Mouse (Mus musculus) CH12.LX (cell line): ENCODE results near the gene Ctnna3. TPM values are rescaled to one million over a fixed set of nuclear protein-coding genes. Genes with fewer than 3 reads are reported as not detected.

Experiments used
- DNase-seq: peaks from one replicate; pipeline ENCODE4 v3.0.0-alpha.2; 2013; ENCODE audit errors: extremely low read depth
- H3K27ac ChIP-seq: 2 replicates; pipeline ENCODE4 v1.5.1; 2012; ENCODE audit warnings: low read depth, mild to moderate bottlenecking, control low read depth, moderate library complexity; ENCODE audit not compliant: insufficient read depth
- H3K27me3 ChIP-seq: replicated peaks from 2 replicates; pipeline ENCODE3; 2012; ENCODE audit warnings: inconsistent platforms
- H3K36me3 ChIP-seq, 2 experiments: replicated peaks in 1 of 2; 2 replicates each; pipeline versions ENCODE3 to v1.6.1; 2012; ENCODE audit warnings: inconsistent platforms in 1 of 2, low read length in 1 of 2, mild to moderate bottlenecking in 1 of 2, mixed read lengths in 1 of 2, moderate library complexity in 1 of 2; ENCODE audit not compliant: control insufficient read depth in 1 of 2, insufficient read depth in 1 of 2
- H3K4me1 ChIP-seq, 2 experiments: 2 replicates each; pipeline ENCODE4 v1.6.1; 2012; ENCODE audit warnings: inconsistent platforms in 1 of 2, moderate library complexity in 1 of 2; ENCODE audit not compliant: insufficient read depth in 2 of 2, control insufficient read depth in 1 of 2
- H3K4me2 ChIP-seq: 2 replicates; pipeline ENCODE4 v1.6.1; 2012; ENCODE audit warnings: low read depth, mild to moderate bottlenecking, control low read depth; ENCODE audit not compliant: poor library complexity, insufficient read depth, severe bottlenecking
- H3K4me3 ChIP-seq, 3 experiments: fragments of 150-350 bp in 1 of 3; sonication (generic) in 1 of 3; replicated peaks in 1 of 3; 2 replicates each; pipeline versions ENCODE3 to v1.5.1; 2011 to 2012; ENCODE audit warnings: low read depth in 2 of 3, low read length in 2 of 3, mild to moderate bottlenecking in 2 of 3, moderate library complexity in 2 of 3, control low read depth in 1 of 3, improper control_type of control experiment in 1 of 3, inconsistent platforms in 1 of 3, mixed read lengths in 1 of 3; ENCODE audit not compliant: poor library complexity in 1 of 3
- H3K79me2 ChIP-seq: replicated peaks from 2 replicates; pipeline ENCODE4 v1.6.1; 2012; ENCODE audit warnings: mild to moderate bottlenecking, moderate library complexity; ENCODE audit not compliant: control insufficient read depth, poor library complexity, insufficient read depth, severe bottlenecking; ENCODE audit errors: extremely low read depth
- H3K9ac ChIP-seq: 2 replicates; pipeline ENCODE4 v1.6.1; 2012; ENCODE audit warnings: low read depth, mild to moderate bottlenecking, control low read depth, moderate library complexity; ENCODE audit not compliant: insufficient read depth
- H3K9me3 ChIP-seq: replicated peaks from 2 replicates; pipeline ENCODE3; 2012; ENCODE audit warnings: low read length, inconsistent platforms, mixed read lengths
- ELF1 ChIP-seq: IDR thresholded peaks from 2 replicates; pipeline ENCODE4 v1.6.1; 2014; ENCODE audit warnings: low read depth, mild to moderate bottlenecking, inconsistent platforms, low read length, improper control_type of control experiment
- EP300 ChIP-seq: IDR thresholded peaks from 2 replicates; pipeline ENCODE4 v1.6.1; 2011; ENCODE audit warnings: low read length, improper control_type of control experiment
- ETS1 ChIP-seq: conservative IDR thresholded peaks from 2 replicates; pipeline ENCODE4 v1.6.1; 2012; ENCODE audit warnings: low read depth, mild to moderate bottlenecking, inconsistent platforms, low read length, improper control_type of control experiment, moderate library complexity
- IRF4 ChIP-seq: IDR thresholded peaks from 2 replicates; pipeline ENCODE4 v1.6.1; 2014; ENCODE audit warnings: low read depth, mild to moderate bottlenecking, inconsistent platforms, low read length, improper control_type of control experiment
- JUN ChIP-seq: IDR thresholded peaks from 2 replicates; pipeline ENCODE4 v1.6.1; 2011; ENCODE audit warnings: low read depth, mild to moderate bottlenecking, low read length, improper control_type of control experiment, moderate library complexity; ENCODE audit not compliant: insufficient read depth
- JUND ChIP-seq: conservative IDR thresholded peaks from 2 replicates; pipeline ENCODE4 v1.6.1; 2011; ENCODE audit warnings: low read depth, low read length, improper control_type of control experiment
- MAFK ChIP-seq: IDR thresholded peaks from 2 replicates; pipeline ENCODE4 v1.6.1; 2011; ENCODE audit warnings: low read length, improper control_type of control experiment; ENCODE audit not compliant: insufficient replicate concordance
- MAX ChIP-seq: IDR thresholded peaks from 2 replicates; pipeline ENCODE4 v1.6.1; 2011; ENCODE audit warnings: low read length, improper control_type of control experiment
- MXI1 ChIP-seq: IDR thresholded peaks from 2 replicates; pipeline ENCODE4 v1.6.1; 2011; ENCODE audit warnings: mild to moderate bottlenecking, low read depth, low read length, improper control_type of control experiment
- MYC ChIP-seq: IDR thresholded peaks from 2 replicates; pipeline ENCODE4 v1.6.1; 2011; ENCODE audit warnings: low read depth, mild to moderate bottlenecking, improper control_type of control experiment, low read length
- POLR2A ChIP-seq: IDR thresholded peaks from 2 replicates; pipeline ENCODE4 v1.6.1; 2011; ENCODE audit warnings: low read depth, mild to moderate bottlenecking, improper control_type of control experiment, low read length
- RAD21 ChIP-seq: IDR thresholded peaks from 2 replicates; pipeline ENCODE4 v1.6.1; 2011; ENCODE audit warnings: low read depth, mild to moderate bottlenecking, low read length, improper control_type of control experiment, moderate library complexity
- SIN3A ChIP-seq: IDR thresholded peaks from 2 replicates; pipeline ENCODE4 v1.6.1; 2012; ENCODE audit warnings: low read length, improper control_type of control experiment, inconsistent platforms
- TCF12 ChIP-seq: IDR thresholded peaks from 2 replicates; pipeline ENCODE4 v1.6.1; 2014; ENCODE audit warnings: low read depth, mild to moderate bottlenecking, inconsistent platforms, low read length, improper control_type of control experiment
- UBTF ChIP-seq: IDR thresholded peaks from 2 replicates; pipeline ENCODE4 v1.6.1; 2012; ENCODE audit warnings: low read depth, mild to moderate bottlenecking, inconsistent platforms, low read length, improper control_type of control experiment, moderate library complexity
- USF2 ChIP-seq: conservative IDR thresholded peaks from 2 replicates; pipeline ENCODE4 v1.6.1; 2011; ENCODE audit warnings: low read depth, low read length, improper control_type of control experiment
- ZKSCAN1 ChIP-seq: IDR thresholded peaks from 2 replicates; pipeline ENCODE4 v1.6.1; 2012; ENCODE audit warnings: low read depth, inconsistent platforms, low read length, improper control_type of control experiment, borderline replicate concordance
- dilution Hi-C: fragments of 300-500 bp; cut with MboI; formaldehyde crosslinking; loops from 2 replicates; pipeline ENCODE4 v1.14.3; 2020; ENCODE audit warnings: low sequenced_read_pairs; ENCODE audit not compliant: extremely low pct_unique_long_range_greater_than_20kb, extremely low pct_ligation_motif_present
- in situ Hi-C: fragments of 300-500 bp; cut with MboI; formaldehyde crosslinking; loops from 3 replicates; pipeline ENCODE4 v1.14.3; 2019; ENCODE audit warnings: low sequenced_read_pairs, low pct_ligation_motif_present, low pct_unique_long_range_greater_than_20kb, mixed read lengths
- polyA plus RNA-seq: library from polyadenylated mRNA; unstranded; fragments of >175 nt; gene quantifications from 2 replicates; pipeline ENCODE4 v1.2.1, GENCODE M21; 2012; ENCODE audit warnings: low read depth; ENCODE audit not compliant: insufficient read length
- total RNA-seq, 2 experiments: library from RNA; depleted of rRNA; stranded (reverse); fragments of 300-350 nt in 1 of 2; fragments of >200 nt in 1 of 2; gene quantifications; 2 replicates each; pipeline ENCODE4 v1.2.3; 2012 to 2014

Gene Ctnna3
- total and polyA plus RNA-seq, 3 experiments: 0.09 TPM; not detected in 2

GRCm38 (mm10) chr10:63806254-63806653, 376.4 kb downstream of the Ctnna3 start:
- DNase-seq: no peak
- no peaks in the 10 kb centered on the region for H3K79me2 ChIP-seq
- dilution Hi-C loops (no loop called here), in situ Hi-C loops (no loop called here)
- no peak for TF ChIP-seq MYC
- no peak for TF ChIP-seq MAX
- no peak for TF ChIP-seq MAFK
- no peak for TF ChIP-seq ZKSCAN1
- TF ChIP-seq, all 38 proteins: peak for 0
- H3K4me1 ChIP-seq: no peaks in the 10 kb centered on the region
- no peak overlapping the region for H3K27ac ChIP-seq
- H3K4me3 ChIP-seq: no peak overlapping the region
- H3K9ac ChIP-seq: no peak overlapping the region
- no peaks in the 10 kb centered on the region for H3K36me3 ChIP-seq
- H3K4me2 ChIP-seq: no peak overlapping the region
- H3K9me3 ChIP-seq: peaks cover 54% of the 10 kb centered on the region
- H3K27me3 ChIP-seq: no peaks in the 10 kb centered on the region

DNA sequence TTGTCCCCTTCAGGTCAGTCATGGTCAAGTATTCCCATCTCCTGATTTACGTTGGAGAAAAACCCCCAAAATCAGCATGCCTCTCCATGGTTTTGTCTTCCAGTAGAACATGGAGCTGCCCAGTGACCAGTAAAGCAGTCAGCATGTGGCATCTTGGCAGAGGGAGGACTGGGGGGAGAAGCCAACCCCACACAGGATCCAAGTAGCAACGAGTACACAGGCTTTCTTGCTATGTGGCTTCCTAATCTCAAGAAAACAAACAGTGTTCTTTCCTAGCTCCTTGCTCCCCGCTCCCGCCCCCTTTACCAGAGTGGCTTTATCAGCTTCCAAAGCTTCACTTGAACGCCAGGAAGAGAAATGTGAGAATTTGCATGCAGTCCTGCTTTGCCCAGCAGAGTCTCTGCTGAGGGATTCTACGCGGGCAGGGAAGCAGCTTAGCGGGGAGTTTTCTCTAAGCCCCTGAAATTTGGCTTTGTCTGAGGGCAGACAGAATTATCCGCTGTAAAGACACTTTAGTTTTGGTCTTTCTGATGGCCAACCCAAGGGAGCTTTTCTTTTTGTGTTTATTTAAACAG, 380.2 kb downstream of the Ctnna3 start:
- Histone ChIP-seq H3K4me2 (no peak overlapping the region), H3K27me3 (no peaks in the 10 kb centered on the region), H3K79me2 (no peaks in the 10 kb centered on the region), H3K4me3 (no peak overlapping the region), H3K36me3 (no peaks in the 10 kb centered on the region), H3K9me3 (peaks cover 45% of the 10 kb centered on the region), H3K4me1 (no peaks in the 10 kb centered on the region), H3K9ac (no peak overlapping the region), H3K27ac (no peak overlapping the region)
- DNase-seq: no peak
- TF ChIP-seq MAX (no peak), MXI1 (no peak), UBTF (no peak), SIN3A (no peak), JUND (no peak), EP300 (no peak), ELF1 (no peak)
- dilution Hi-C loops: no loop called here
- in situ Hi-C loops: no loop called here

DNA sequence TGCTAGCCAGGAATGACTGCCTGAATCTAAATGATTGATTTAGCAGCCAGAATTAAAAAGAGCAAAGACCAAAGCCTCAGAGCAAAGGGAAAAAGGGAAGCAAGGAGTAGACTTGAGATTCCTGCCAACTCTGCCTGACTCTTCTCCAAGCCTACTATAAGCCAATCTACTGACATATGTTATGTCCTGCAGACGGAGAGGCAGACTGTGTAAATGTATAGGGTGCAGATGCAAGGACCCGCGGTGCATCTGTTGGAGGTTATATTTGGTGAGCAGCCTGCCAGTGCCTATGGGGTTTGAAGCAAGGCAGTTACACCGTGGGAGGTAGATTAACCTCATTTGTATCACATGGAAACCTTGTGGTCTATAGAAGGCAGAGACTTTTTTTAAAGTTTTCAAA, 409.1 kb downstream of the Ctnna3 start:
- in situ Hi-C loops: no loop called here
- Histone ChIP-seq H3K4me1 (no peaks in the 10 kb centered on the region), H3K9me3 (peaks cover 48% of the 10 kb centered on the region), H3K36me3 (no peaks in the 10 kb centered on the region), H3K79me2 (no peaks in the 10 kb centered on the region), H3K9ac (no peak overlapping the region), H3K4me2 (no peak overlapping the region), H3K27ac (no peak overlapping the region), H3K27me3 (no peaks in the 10 kb centered on the region), H3K4me3 (no peak overlapping the region)
- no peak for DNase-seq
- TF ChIP-seq POLR2A (no peak), TCF12 (no peak), JUN (no peak), ETS1 (no peak), IRF4 (no peak), RAD21 (no peak), MAFK (no peak), USF2 (no peak), EP300 (no peak)
- dilution Hi-C loops: no loop called here
